Mouse (Mus musculus) lung, embryonic 16.5 days (tissue): ENCODE data around the gene Crygf. TPM values are rescaled to one million over a fixed set of nuclear protein-coding genes. Genes with fewer than 3 reads are reported as not detected.
"Not testable (repeated sequence)": the region's sequence is repeated elsewhere in the genome, so short reads cannot be mapped to it uniquely, and the experiment has no call there.

Source experiments
- ATAC-seq: fragments of 200-750 bp; cut with Nextera tagmentation; 2 replicates; pipeline ENCODE4 v1.8.0; 2017; ENCODE audit warnings: low read depth, mild to moderate bottlenecking, moderate library complexity
- H3K27ac ChIP-seq: fragments of 300-500 bp; sonication (generic); 2 replicates; pipeline ENCODE4 v1.5.1; 2014; ENCODE audit warnings: mild to moderate bottlenecking, control low read depth, low read length
- H3K27me3 ChIP-seq: fragments of 300-500 bp; sonication (generic); 2 replicates; pipeline ENCODE4 v1.6.1; 2014; ENCODE audit warnings: low read depth, low read length, mixed read lengths; ENCODE audit not compliant: control insufficient read depth, insufficient read depth
- H3K36me3 ChIP-seq: fragments of 300-500 bp; sonication (generic); 2 replicates; pipeline ENCODE4 v1.6.1; 2014; ENCODE audit warnings: low read length; ENCODE audit not compliant: control insufficient read depth, insufficient read depth
- H3K4me1 ChIP-seq: fragments of 300-500 bp; sonication (generic); replicated peaks from 2 replicates; pipeline ENCODE4 v1.6.1; 2014; ENCODE audit warnings: low read length, mixed read lengths; ENCODE audit not compliant: control insufficient read depth, insufficient read depth
- H3K4me2 ChIP-seq: fragments of 300-500 bp; sonication (generic); 2 replicates; pipeline ENCODE4 v1.6.1; 2014; ENCODE audit warnings: low read depth, low read length, control low read depth
- H3K4me3 ChIP-seq: fragments of 300-500 bp; sonication (generic); 2 replicates; pipeline ENCODE4 v1.5.1; 2014; ENCODE audit warnings: mild to moderate bottlenecking, low read length, control low read depth
- H3K9ac ChIP-seq: fragments of 300-500 bp; sonication (generic); 2 replicates; pipeline ENCODE4 v1.6.1; 2014; ENCODE audit warnings: low read length, control low read depth
- H3K9me3 ChIP-seq: fragments of 300-500 bp; sonication (generic); 2 replicates; pipeline ENCODE4 v1.6.1; 2016; ENCODE audit warnings: low read length; ENCODE audit not compliant: control insufficient read depth
- WGBS: fragments of 180-500 bp; shearing (Covaris S2); extraction: QIAGEN DNeasy Blood & Tissue Kit; methylation state at CpG from one replicate; pipeline ENCODE4 v1.1.7; 2014; 5-methylcytosine and 5-hydroxymethylcytosine counted together
- polyA plus RNA-seq: library from polyadenylated mRNA; unstranded; fragments of >200 nt; fragmentation: Nextera tagmentation; extraction: Ambion mirVana; gene quantifications from 2 replicates; pipeline ENCODE4 v1.2.1, GENCODE M21; 2015

The Crygf gene
- not detected in 2 replicates for polyA plus RNA-seq

DNA sequence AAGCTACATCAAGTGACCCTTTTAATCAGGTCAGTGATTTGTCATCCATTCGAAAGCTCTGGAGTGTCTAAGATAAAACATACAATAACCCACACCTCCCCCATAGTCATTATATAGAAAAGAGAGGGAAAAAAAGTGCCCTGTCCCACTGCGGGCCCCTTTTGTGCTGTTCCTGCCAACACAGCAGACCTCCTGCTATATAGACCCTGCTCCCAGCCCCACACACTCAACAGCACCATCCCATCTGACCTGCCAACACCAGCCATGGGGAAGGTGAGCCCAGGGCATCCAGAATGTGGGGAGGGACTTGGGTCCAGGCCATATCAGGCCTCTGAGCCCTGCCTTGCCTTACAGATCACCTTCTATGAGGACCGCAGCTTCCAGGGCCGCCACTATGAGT lies at the start of gene Crygf:
Gene Crygf, plus strand, starts transcription at position 227 of the 400 bp plus-strand sequence.
- H3K4me3 ChIP-seq: no peak within 1 kb of the TSS
- ATAC-seq: no peak
- H3K27me3 ChIP-seq: no peaks in the 10 kb centered on the region
- no peaks in the 10 kb centered on the region for H3K36me3 ChIP-seq
- no peaks in the 10 kb centered on the region for H3K4me1 ChIP-seq
- no peak within 1 kb of the TSS for H3K27ac ChIP-seq
- H3K9ac ChIP-seq: no peak within 1 kb of the TSS
- H3K9me3 ChIP-seq: no peaks in the 10 kb centered on the region
- no peak within 1 kb of the TSS for H3K4me2 ChIP-seq
- 66% methylated on average over 4 of the region's 4 CpGs for WGBS

GRCm38 (mm10) chr1:65925361-65926210 lies 734 bp upstream of the Crygf start:
- no peak overlapping the region for H3K4me2 ChIP-seq
- H3K9ac ChIP-seq: no peak overlapping the region
- H3K36me3 ChIP-seq: no peaks in the 10 kb centered on the region
- no peak overlapping the region for H3K4me3 ChIP-seq
- H3K27me3 ChIP-seq: no peaks in the 10 kb centered on the region
- ATAC-seq: no peak
- WGBS: 21% methylated on average over 6 of the region's 6 CpGs
- no peaks in the 10 kb centered on the region for H3K4me1 ChIP-seq
- H3K27ac ChIP-seq: no peak overlapping the region
- no peaks in the 10 kb centered on the region for H3K9me3 ChIP-seq

DNA sequence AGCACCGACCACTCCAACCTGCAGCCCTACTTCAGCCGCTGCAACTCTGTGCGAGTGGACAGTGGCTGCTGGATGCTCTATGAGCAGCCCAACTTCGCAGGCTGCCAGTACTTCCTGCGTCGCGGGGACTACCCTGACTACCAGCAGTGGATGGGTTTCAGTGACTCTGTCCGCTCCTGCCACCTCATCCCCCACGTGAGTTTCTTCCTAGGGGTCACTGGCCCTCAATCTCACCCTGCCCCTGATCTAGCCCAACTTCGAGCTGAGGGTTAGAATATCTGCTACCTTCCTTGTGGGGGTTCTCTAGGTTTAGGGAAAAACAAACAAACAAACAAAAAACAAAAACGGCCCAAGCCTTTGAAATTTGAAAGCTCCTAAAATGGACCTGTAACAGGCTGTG lies 376 bp downstream of the Crygf start:
- H3K36me3 ChIP-seq, H3K4me3 ChIP-seq, ATAC-seq, H3K9ac ChIP-seq, H3K27me3 ChIP-seq, H3K27ac ChIP-seq, H3K9me3 ChIP-seq, H3K4me2 ChIP-seq, H3K4me1 ChIP-seq: not testable (repeated sequence)
- 77% methylated on average over 11 of the region's 11 CpGs for WGBS

DNA sequence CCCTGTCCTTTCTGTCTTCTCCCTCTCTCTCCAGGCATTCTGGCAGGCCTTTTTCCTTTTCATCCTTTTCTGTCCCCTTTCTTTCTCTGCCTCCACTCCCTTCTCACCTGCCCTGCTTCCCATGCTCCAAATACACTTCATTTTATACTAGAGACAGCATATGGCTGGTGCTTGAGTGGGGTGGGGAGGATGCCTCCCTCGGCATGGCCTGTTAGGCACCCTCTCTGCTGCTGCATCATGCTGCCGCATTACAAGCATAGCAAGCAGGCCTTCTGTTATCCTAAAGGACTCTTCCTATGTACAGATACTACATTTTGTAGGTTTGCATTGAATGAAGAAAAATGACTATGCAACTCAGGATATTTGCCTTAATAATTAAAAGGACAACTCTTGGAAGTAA lies 3.7 kb downstream of the Crygf start:
- WGBS: 67% methylated on average over 2 of the region's 2 CpGs
- ATAC-seq: no peak

DNA sequence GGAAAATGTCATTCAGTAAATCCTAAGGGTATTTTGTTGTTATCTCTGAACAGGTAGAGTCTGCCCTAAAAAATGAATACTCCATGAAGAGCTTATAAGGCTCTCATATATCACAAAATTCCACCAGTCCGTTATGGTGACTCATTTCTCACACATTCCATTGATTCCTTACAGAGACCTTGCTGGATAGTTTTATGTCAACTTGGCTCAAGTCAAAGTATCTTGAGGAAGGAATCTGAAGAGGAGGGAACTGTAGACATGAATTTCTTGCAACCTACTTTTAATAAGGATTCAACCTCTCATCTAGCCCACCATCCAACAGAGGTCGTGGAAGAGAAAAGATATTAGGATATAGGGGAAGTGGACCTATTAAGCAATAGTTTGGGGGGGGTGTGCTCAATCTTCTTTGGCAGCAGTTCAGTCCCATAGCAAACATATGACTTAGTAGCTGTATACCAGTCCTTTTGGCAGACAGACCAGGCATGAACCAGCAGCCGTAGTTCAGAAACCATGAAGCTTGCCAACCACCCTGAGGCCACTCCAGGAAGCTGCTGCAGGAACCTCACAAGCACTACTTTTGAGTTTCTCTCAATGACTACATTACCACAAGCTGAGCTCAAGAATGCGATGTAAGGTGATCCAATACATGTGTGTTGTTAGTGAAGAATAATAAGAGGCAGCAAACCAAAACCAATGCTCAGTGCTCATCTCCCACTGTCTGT lies 5.9 kb downstream of the Crygf start:
- 63% methylated on average over 4 of the region's 4 CpGs for WGBS
- no peak overlapping the region for H3K9ac ChIP-seq
- no peaks in the 10 kb centered on the region for H3K4me1 ChIP-seq
- H3K4me3 ChIP-seq: no peak overlapping the region
- H3K36me3 ChIP-seq: no peaks in the 10 kb centered on the region
- ATAC-seq: no peak
- no peaks in the 10 kb centered on the region for H3K27me3 ChIP-seq
- no peak overlapping the region for H3K27ac ChIP-seq
- H3K4me2 ChIP-seq: no peak overlapping the region
- no peaks in the 10 kb centered on the region for H3K9me3 ChIP-seq

More for the DNA sequence above, 3.7 kb downstream of the Crygf start:
- H3K36me3 ChIP-seq: no peaks in the 10 kb centered on the region
- H3K27ac ChIP-seq: no peak overlapping the region
- H3K9me3 ChIP-seq: no peaks in the 10 kb centered on the region
- no peak overlapping the region for H3K4me2 ChIP-seq
- H3K4me1 ChIP-seq: no peaks in the 10 kb centered on the region
- H3K4me3 ChIP-seq: no peak overlapping the region
- no peaks in the 10 kb centered on the region for H3K27me3 ChIP-seq
- no peak overlapping the region for H3K9ac ChIP-seq

Other genes with a start within 250 kb of the Crygf start
- gene Map2, start 248.8 kb downstream of the Crygf start, polyA plus RNA-seq: 13.1 and 13.7 TPM in 2 replicates